In genomic region chr1:154016516-154016915, GRCm38 (mm10) we compare ENCODE assay signal across 17 mouse cellular contexts.
"Had no signal": no experiment of that assay in that cellular context is flagged by ENCODE, and none has a peak within 500 bp of the region (broad histone marks: within the 10 kb centered on the region; RNA-seq: fewer than 3 reads in every experiment).

No protein-coding gene starts in this region.

- H3K4me1 ChIP-seq: intestine, embryonic 15.5 days; midbrain, embryonic 13.5 days; stomach, embryonic 15.5 days had no signal

- ATAC-seq: intestine, embryonic 15.5 days; midbrain, embryonic 13.5 days; midbrain, embryonic 16.5 days had no signal

- DNase-seq: kidney, adult 11 months; kidney, adult 9 months; kidney, postnatal 14 days; kidney, postnatal 4 days; left cerebral cortex, postnatal 4 days; liver; liver, embryonic 13.5 days; lung, adult 2 months; lung, postnatal 14 days; right cerebral cortex, postnatal 4 days; spleen, adult 18-20 months; thymus, postnatal 25 days had no signal

- H3K27me3 ChIP-seq: intestine, embryonic 15.5 days; limb, embryonic 13.5 days; midbrain, embryonic 13.5 days; stomach, embryonic 15.5 days had no signal

- H3K9me3 ChIP-seq: intestine, embryonic 15.5 days; limb, embryonic 13.5 days; liver, embryonic 13.5 days; midbrain, embryonic 13.5 days; stomach, embryonic 15.5 days had no signal

- H3K36me3 ChIP-seq: intestine, embryonic 15.5 days; limb, embryonic 13.5 days; liver, embryonic 13.5 days; midbrain, embryonic 13.5 days; stomach, embryonic 15.5 days had no signal

- H3K27ac ChIP-seq: intestine, embryonic 15.5 days; limb, embryonic 13.5 days; liver, embryonic 13.5 days; midbrain, embryonic 13.5 days; stomach, embryonic 15.5 days had no signal

- H3K4me3 ChIP-seq: intestine, embryonic 15.5 days; limb, embryonic 13.5 days; liver, embryonic 13.5 days; midbrain, embryonic 13.5 days; stomach, embryonic 15.5 days had no signal
